In genomic region chr1:128394657-128395056, GRCm38 (mm10) we compare ENCODE assay signal across 24 mouse cellular contexts. TPM values are rescaled to one million over a fixed set of nuclear protein-coding genes. Genes with fewer than 3 reads are reported as not detected.
DNase-seq lines count a peak whose midpoint lies in the region; TF ChIP-seq lines count a peak whose summit lies in the region.
"Had no signal": no experiment of that assay in that cellular context is flagged by ENCODE, and none has a peak within 500 bp of the region (broad histone marks: within the 10 kb centered on the region; RNA-seq: fewer than 3 reads in every experiment).

No protein-coding gene starts in this region.

- H3K9ac ChIP-seq in ES-Bruce4 (ENCODE audit: low read depth, poor library complexity, severe bottlenecking) = no peak overlapping the region

- no peak for TF ChIP-seq CTCF in ES-Bruce4 (IDR thresholded peaks at IDR 0.05; ENCODE audit: low read depth, low read length)
- no peak for TF ChIP-seq CTCF in cerebellum, adult 2 months (IDR thresholded peaks at IDR 0.05; ENCODE audit: borderline replicate concordance, insufficient read depth, low read depth, low read length)

- H3K27me3 ChIP-seq in ES-Bruce4 (ENCODE audit: control insufficient read depth, insufficient read depth, low read length, poor library complexity, severe bottlenecking) = no peaks in the 10 kb centered on the region
- H3K27me3 ChIP-seq in cerebellum, adult 2 months (ENCODE audit: control insufficient read depth, insufficient read depth, low read length) = no peaks in the 10 kb centered on the region
- H3K27me3 ChIP-seq: CH12.LX, Patski had no signal

- peak; percentile 59; the same call in 1 of the 2 replicates for TF ChIP-seq EP300 in ES-Bruce4 (IDR thresholded peaks at IDR 0.05; ENCODE audit: insufficient read depth, low read depth, low read length)

- H3K27ac ChIP-seq in ES-Bruce4 (ENCODE audit: insufficient read depth, low read length) = no peak overlapping the region
- no peak overlapping the region for H3K27ac ChIP-seq in cerebellum, adult 2 months (ENCODE audit: insufficient read depth, low read length)

- H3K9me3 ChIP-seq in ES-Bruce4 (replicated peaks; ENCODE audit: control insufficient read depth, insufficient read depth, low read length, poor library complexity, severe bottlenecking) = no peaks in the 10 kb centered on the region
- H3K9me3 ChIP-seq: G1E had no signal

- H3K4me1 ChIP-seq in ES-Bruce4 (ENCODE audit: control insufficient read depth, insufficient read depth, low read length) = peaks cover 4% of the 10 kb centered on the region
- no peaks in the 10 kb centered on the region for H3K4me1 ChIP-seq in cerebellum, adult 2 months (ENCODE audit: control insufficient read depth, insufficient read depth, low read length)

- TF ChIP-seq POLR2A in ES-Bruce4 (IDR thresholded peaks at IDR 0.05; ENCODE audit: insufficient read depth, low read length) = no peak
- no peak for TF ChIP-seq POLR2A in cerebellum, adult 2 months (IDR thresholded peaks at IDR 0.05; ENCODE audit: borderline replicate concordance, insufficient read depth, low read length)

- 89% methylated on average over 3 of the region's 3 CpGs for WGBS in cerebellum, adult 2 months

- H3K36me3 ChIP-seq in ES-Bruce4 (ENCODE audit: control insufficient read depth, insufficient read depth, low read length, poor library complexity, severe bottlenecking) = peaks cover 18% of the 10 kb centered on the region

- DNase-seq in ES-CJ7 (ENCODE audit: low read depth, low spot score) (peak; percentile 69), R1 (ENCODE audit: low read depth, low spot score) (peak; percentile 32), ZHBTc4 (ENCODE audit: low read depth, low spot score) (peak; percentile 62)
- DNase-seq in spleen, postnatal 10 days (ENCODE audit: low spot score in 2 of 2) = no peak
- no peak for DNase-seq in retina, embryonic 14.5 days (ENCODE audit: low spot score)
- no peak for DNase-seq in cerebellum, adult 2 months
- DNase-seq in left cerebral cortex, adult 9 months (ENCODE audit: low spot score in 2 of 2) = no peak
- DNase-seq: adrenal gland, adult 2 months; adrenal gland, adult 8-10 months; adrenal gland, postnatal 10 days; adrenal gland, postnatal 14 days; adrenal gland, postnatal 25 days; adrenal gland, postnatal 36 days; B cell, adult 2 months; cerebellum, adult 11 months; cerebellum, adult 11-12 months; cerebellum, adult 18-20 months; cerebellum, adult 8-10 months; cerebellum, adult 9-10 months; cerebellum, adult 9-11 months had no signal

- no peak overlapping the region for H3K4me3 ChIP-seq in ES-Bruce4 (ENCODE audit: low read depth, low read length)
- no peak overlapping the region for H3K4me3 ChIP-seq in cerebellum, adult 2 months (replicated peaks; ENCODE audit: insufficient read depth, low read depth, low read length)

RNA-seq across cellular contexts. Expression of gene Dars, which starts 22.5 kb away (rescaled TPM):
- 185 and 191 TPM in 2 replicates for polyA plus RNA-seq in ES-Bruce4 (2011; ENCODE audit: insufficient read depth, insufficient read length, low read depth, missing spikeins)
- polyA plus RNA-seq in cerebellum, adult 2 months (2012; rRNA removed) = 44.8 and 45.4 TPM in 2 replicates

RNA-seq across cellular contexts. Expression of gene Mcm6, which starts 35.2 kb away (rescaled TPM):
- polyA plus RNA-seq in ES-Bruce4 (2011; ENCODE audit: insufficient read depth, insufficient read length, low read depth, missing spikeins) = 206 and 215 TPM in 2 replicates
- polyA plus RNA-seq in cerebellum, adult 2 months (2012; rRNA removed) = 4.5 and 5.1 TPM in 2 replicates

Comparison
In these comparisons a context has a peak if more than half of its experiments do, and no peak if none do; other contexts are left out.
1. DNase-seq: peak in ES-CJ7 (single experiment), R1 (single experiment) and ZHBTc4 (single experiment); none in spleen, postnatal 10 days (0 of 2), retina, embryonic 14.5 days (single experiment), cerebellum, adult 2 months (0 of 2) and left cerebral cortex, adult 9 months (0 of 2).
2. RNA of gene Mcm6, which starts 35.2 kb away (polyA plus RNA-seq): 206 to 215 TPM in ES-Bruce4; 4.5 to 5.1 TPM in cerebellum, adult 2 months; every median in the first group is over 10 times any median in the second.